In the genomic region with DNA sequence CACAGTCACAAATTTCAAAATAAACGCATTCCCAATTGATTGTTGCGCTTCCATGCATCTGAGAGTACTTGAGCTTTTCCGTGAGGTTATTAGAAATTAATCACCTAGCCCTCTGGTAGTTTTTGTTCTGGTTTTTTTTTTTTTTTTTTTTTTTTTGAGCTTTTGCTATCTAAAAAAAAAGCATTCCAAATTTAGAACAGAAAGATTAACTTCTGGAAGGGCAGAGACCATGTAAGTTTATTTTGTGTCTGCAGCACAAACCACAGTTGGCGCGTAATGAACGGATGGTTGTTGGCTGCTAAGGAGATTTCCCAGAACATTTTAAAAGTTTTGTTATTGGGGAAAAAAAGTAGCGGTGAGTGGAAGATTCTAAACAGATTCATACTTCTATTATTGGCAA, we compare ENCODE assay signal across 8 mouse cellular contexts. TPM values are rescaled to one million over a fixed set of nuclear protein-coding genes. Genes with fewer than 3 reads are reported as not detected.
DNase-seq lines count a peak whose midpoint lies in the region; ATAC-seq and TF ChIP-seq lines count a peak whose summit lies in the region.

No protein-coding gene starts in this region.

- no peak overlapping the region; the same call in 1 of the 2 replicates for H3K27ac ChIP-seq in cerebellum, adult 2 months (ENCODE audit: insufficient read depth, low read length)
- H3K27ac ChIP-seq in lung, postnatal 0 days (ENCODE audit: low read length): peak overlapping the region; percentile 96
- no peak overlapping the region for H3K27ac ChIP-seq in limb, embryonic 12.5 days
- H3K27ac ChIP-seq in stomach, embryonic 14.5 days (ENCODE audit: low read length): no peak overlapping the region

- peak overlapping the region; percentile 69 for H3K4me3 ChIP-seq in cerebellum, adult 2 months (replicated peaks; ENCODE audit: insufficient read depth, low read depth, low read length)
- H3K4me3 ChIP-seq in lung, postnatal 0 days (ENCODE audit: low read depth, low read length): peak overlapping the region; percentile 98
- H3K4me3 ChIP-seq in limb, embryonic 12.5 days (replicated peaks): peak overlapping the region; percentile 94
- peak overlapping the region; percentile 69 for H3K4me3 ChIP-seq in stomach, embryonic 14.5 days (ENCODE audit: low read depth, low read length)

- no peaks in the 10 kb centered on the region for H3K27me3 ChIP-seq in cerebellum, adult 2 months (ENCODE audit: control insufficient read depth, insufficient read depth, low read length)
- 0 out of 2 replicates have a peak, but pooled peaks cover 2% of the 10 kb centered on the region for H3K27me3 ChIP-seq in lung, postnatal 0 days (replicated peaks; ENCODE audit: insufficient read depth, low read length)
- H3K27me3 ChIP-seq in limb, embryonic 12.5 days: no peaks in the 10 kb centered on the region
- H3K27me3 ChIP-seq in stomach, embryonic 14.5 days (ENCODE audit: control insufficient read depth, insufficient read depth, low read length): no peaks in the 10 kb centered on the region

- no peak for TF ChIP-seq EP300 in lung, postnatal 0 days (IDR thresholded peaks at IDR 0.05)

- intact Hi-C loops in gastrocnemius, postnatal 36 days (cut with DNase I): loop anchor here (2.0 kb wide), 1 partner anchor 83 kb away; no protein-coding TSS in a partner anchor

- 47% methylated on average over 7 of the region's 7 CpGs for WGBS in cerebellum, adult 2 months
- 41% methylated on average over 7 of the region's 7 CpGs for WGBS in lung, postnatal 0 days
- WGBS in limb, embryonic 12.5 days: 65% methylated on average over 7 of the region's 7 CpGs
- WGBS in stomach, embryonic 14.5 days: 43% methylated on average over 7 of the region's 7 CpGs

- no peaks in the 10 kb centered on the region; the same call in 1 of the 2 replicates for H3K4me1 ChIP-seq in cerebellum, adult 2 months (ENCODE audit: control insufficient read depth, insufficient read depth, low read length)
- 0 out of 2 replicates have a peak, but pooled peaks cover 3% of the 10 kb centered on the region for H3K4me1 ChIP-seq in lung, postnatal 0 days (ENCODE audit: insufficient read depth, low read depth, low read length)
- peaks cover 13% of the 10 kb centered on the region for H3K4me1 ChIP-seq in limb, embryonic 12.5 days (replicated peaks)
- H3K4me1 ChIP-seq in stomach, embryonic 14.5 days (ENCODE audit: control insufficient read depth, insufficient read depth, low read length): peaks cover 4% of the 10 kb centered on the region; the same call in 1 of the 2 replicates

- H3K9ac ChIP-seq in lung, postnatal 0 days (replicated peaks; ENCODE audit: low read depth): peak overlapping the region; percentile 86
- peak overlapping the region; percentile 97; the same call in 1 of the 2 replicates for H3K9ac ChIP-seq in limb, embryonic 12.5 days (replicated peaks)
- no peak overlapping the region; the same call in 1 of the 2 replicates for H3K9ac ChIP-seq in stomach, embryonic 14.5 days (replicated peaks; ENCODE audit: low read depth, low read length)

- no peaks in the 10 kb centered on the region for H3K9me3 ChIP-seq in lung, postnatal 0 days (ENCODE audit: low read length)
- H3K9me3 ChIP-seq in limb, embryonic 12.5 days: no peaks in the 10 kb centered on the region
- no peaks in the 10 kb centered on the region for H3K9me3 ChIP-seq in stomach, embryonic 14.5 days (ENCODE audit: control insufficient read depth, low read depth, low read length)

- ATAC-seq in lung, postnatal 0 days: no peak
- no peak for ATAC-seq in limb, embryonic 12.5 days (ENCODE audit: insufficient number of reproducible peaks, insufficient read depth, low FRiP score, low TSS enrichment, low read depth)
- no peak for ATAC-seq in stomach, embryonic 14.5 days (ENCODE audit: insufficient number of reproducible peaks, insufficient read depth, low FRiP score, low read depth)

- peak in 1 of 2 experiments; percentile 10 for DNase-seq in cerebellum, adult 2 months
- DNase-seq in cerebellum, postnatal 25 days: no peak
- no peak for DNase-seq in lung, postnatal 0 days (ENCODE audit: low spot score)
- DNase-seq in lung, adult 18-20 months: no peak
- DNase-seq in left cerebral cortex, adult 9 months (ENCODE audit: low spot score in 2 of 2): no peak
- no peak for DNase-seq in gastrocnemius, postnatal 36 days

- TF ChIP-seq POLR2A in cerebellum, adult 2 months (IDR thresholded peaks at IDR 0.05; ENCODE audit: borderline replicate concordance, insufficient read depth, low read length): no peak

- H3K36me3 ChIP-seq in lung, postnatal 0 days (ENCODE audit: insufficient read depth, low read length): no peaks in the 10 kb centered on the region
- H3K36me3 ChIP-seq in limb, embryonic 12.5 days: peaks cover 3% of the 10 kb centered on the region; the same call in 1 of the 2 replicates
- H3K36me3 ChIP-seq in stomach, embryonic 14.5 days (ENCODE audit: control insufficient read depth, insufficient read depth, low read length): no peaks in the 10 kb centered on the region

- peak overlapping the region; percentile 80 for H3K4me2 ChIP-seq in lung, postnatal 0 days (replicated peaks; ENCODE audit: low read depth, low read length)
- H3K4me2 ChIP-seq in limb, embryonic 12.5 days: peak overlapping the region; percentile 75
- H3K4me2 ChIP-seq in stomach, embryonic 14.5 days (replicated peaks; ENCODE audit: low read depth, low read length): peak overlapping the region; percentile 72

- TF ChIP-seq CTCF in cerebellum, adult 2 months (IDR thresholded peaks at IDR 0.05; ENCODE audit: borderline replicate concordance, insufficient read depth, low read depth, low read length): no peak
- TF ChIP-seq CTCF in lung, postnatal 0 days (IDR thresholded peaks at IDR 0.05): no peak

RNA-seq across cellular contexts. Expression of gene Prkacb, which starts 0.8 kb away (rescaled TPM):
- polyA plus RNA-seq in cerebellum, adult 2 months (2012; rRNA removed): 166 and 172 TPM in 2 replicates
- 37.5 and 40.9 TPM in 2 replicates for polyA plus RNA-seq in lung, postnatal 0 days (2015; fragmentation: Nextera tagmentation; extraction: Ambion mirVana)
- polyA plus RNA-seq in limb, embryonic 12.5 days (2016; fragmentation: Nextera tagmentation; extraction: Ambion mirVana): 87.3 and 87.7 TPM in 2 replicates
- 68.4 and 69.2 TPM in 2 replicates for polyA plus RNA-seq in stomach, embryonic 14.5 days (2014; fragmentation: Nextera tagmentation; extraction: Ambion mirVana)
- 10 to 100 TPM; 35.5 to 39.4 TPM for total RNA-seq in gastrocnemius, postnatal 36 days (2021)

RNA-seq across cellular contexts. Expression of gene Ttll7, which starts 38.5 kb away (rescaled TPM):
- 72.5 and 76.4 TPM in 2 replicates for polyA plus RNA-seq in cerebellum, adult 2 months (2012; rRNA removed)
- polyA plus RNA-seq in lung, postnatal 0 days (2015; fragmentation: Nextera tagmentation; extraction: Ambion mirVana): 11.9 and 12.4 TPM in 2 replicates
- 2.3 and 3.0 TPM in 2 replicates for polyA plus RNA-seq in limb, embryonic 12.5 days (2016; fragmentation: Nextera tagmentation; extraction: Ambion mirVana)
- 2.9 and 3.4 TPM in 2 replicates for polyA plus RNA-seq in stomach, embryonic 14.5 days (2014; fragmentation: Nextera tagmentation; extraction: Ambion mirVana)
- total RNA-seq in gastrocnemius, postnatal 36 days (2021): 10 to 100 TPM; 52.2 to 66.2 TPM
